Mouse (Mus musculus) urinary bladder, postnatal 25 days (tissue): ENCODE measurements around the gene Aip.

ENCODE experiments used
- DNase-seq: peaks from one replicate; pipeline ENCODE4 v3.0.0; 2022; ENCODE audit warnings: low spot score

The Aip gene

GRCm38 (mm10) chr19:4113186-4113805 is 12.4 kb downstream of the Aip start:
- peak; percentile 69 for DNase-seq

GRCm38 (mm10) chr19:4112063-4112960 is 13.3 kb downstream of the Aip start:
- no peak for DNase-seq

- DNase-seq, result no peak
Observed at GRCm38 (mm10) chr19:4108535-4108934, 17.1 kb downstream of the Aip start.

- DNase-seq, result no peak
Observed at GRCm38 (mm10) chr19:4106654-4107053, 19.0 kb downstream of the Aip start.

GRCm38 (mm10) chr19:4104675-4105194 is 20.9 kb downstream of the Aip start:
- DNase-seq, result no peak

GRCm38 (mm10) chr19:4103792-4104191 is 21.9 kb downstream of the Aip start:
- no peak for DNase-seq

- DNase-seq, result no peak
Observed at GRCm38 (mm10) chr19:4103294-4103693, 22.4 kb downstream of the Aip start.

- no peak for DNase-seq
Observed at GRCm38 (mm10) chr19:4102626-4103025, 23.0 kb downstream of the Aip start.

GRCm38 (mm10) chr19:4102049-4102448 is 23.6 kb downstream of the Aip start:
- no peak for DNase-seq

- DNase-seq, result no peak
Observed at GRCm38 (mm10) chr19:4101466-4101865, 24.2 kb downstream of the Aip start.

- DNase-seq, result no peak
Observed at GRCm38 (mm10) chr19:4100718-4101261, 24.9 kb downstream of the Aip start.

GRCm38 (mm10) chr19:4099837-4100717 is 25.6 kb downstream of the Aip start, which contains the start of gene Pitpnm1:
TSS of gene Pitpnm1 (plus strand) at chr19:4099998.
- peak; percentile 83 for DNase-seq

- DNase-seq, result peak; percentile 90
Observed at GRCm38 (mm10) chr19:4099056-4099455, 26.6 kb downstream of the Aip start.

GRCm38 (mm10) chr19:4098426-4098825 is 27.2 kb downstream of the Aip start:
- DNase-seq, result no peak

GRCm38 (mm10) chr19:4097441-4097825 is 28.2 kb downstream of the Aip start:
- DNase-seq, result peak; percentile 83

GRCm38 (mm10) chr19:4096642-4097440 is 28.8 kb downstream of the Aip start, which contains the start of gene Cdk2ap2:
TSS of gene Cdk2ap2 (plus strand) at chr19:4097182.
- peak; percentile 99 for DNase-seq

GRCm38 (mm10) chr19:4095802-4096201 is 29.9 kb downstream of the Aip start:
- DNase-seq, result no peak

- no peak for DNase-seq
Observed at GRCm38 (mm10) chr19:4094774-4095303, 30.8 kb downstream of the Aip start.

- DNase-seq, result no peak
Observed at GRCm38 (mm10) chr19:4094348-4094747, 31.3 kb downstream of the Aip start.

GRCm38 (mm10) chr19:4093772-4094171 is 31.9 kb downstream of the Aip start:
- no peak for DNase-seq

GRCm38 (mm10) chr19:4092750-4093149 is 32.9 kb downstream of the Aip start:
- no peak for DNase-seq
